Mouse (Mus musculus) adrenal gland, adult 18-20 months (tissue): ENCODE results near the gene Bfsp1. TPM values are rescaled to one million over a fixed set of nuclear protein-coding genes. Genes with fewer than 3 reads are reported as not detected.

Experiments used
- DNase-seq, 2 experiments: peaks; one replicate each; pipeline ENCODE4 v3.0.0; 2021 to 2022; ENCODE audit warnings: low spot score in 2 of 2
- total RNA-seq, 2 experiments: library from RNA; stranded (reverse); gene quantifications; 1 replicate in 1 of 2; 2 replicates in 1 of 2; pipeline ENCODE4 v1.2.3; 2021

The Bfsp1 gene
- total RNA-seq, 2 experiments from 2014 or later = 0.36 to 0.51 TPM

- DNase-seq = no peak
These were observed 3.8 kb downstream of the Bfsp1 start for GRCm38 (mm10) chr2:143859166-143859565.

- DNase-seq = no peak
These were observed 9.5 kb downstream of the Bfsp1 start for GRCm38 (mm10) chr2:143853447-143853846.

GRCm38 (mm10) chr2:143852295-143853275, 10.4 kb downstream of the Bfsp1 start:
- no peak for DNase-seq

GRCm38 (mm10) chr2:143851354-143852221, 11.4 kb downstream of the Bfsp1 start:
- DNase-seq = no peak

- no peak for DNase-seq
These were observed 15.7 kb downstream of the Bfsp1 start for GRCm38 (mm10) chr2:143847291-143847690.

- peak; percentile 17 to 28 for DNase-seq
These were observed 16.2 kb downstream of the Bfsp1 start for GRCm38 (mm10) chr2:143846799-143847198.

- DNase-seq = no peak
These were observed 18.2 kb downstream of the Bfsp1 start for GRCm38 (mm10) chr2:143844779-143845178.

- no peak for DNase-seq
These were observed 21.4 kb downstream of the Bfsp1 start for GRCm38 (mm10) chr2:143841536-143841935.

- DNase-seq = no peak
These were observed 22.1 kb downstream of the Bfsp1 start for GRCm38 (mm10) chr2:143840895-143841294.

- DNase-seq = no peak
These were observed 23.5 kb downstream of the Bfsp1 start for GRCm38 (mm10) chr2:143839458-143839857.

- no peak for DNase-seq
These were observed 24.3 kb downstream of the Bfsp1 start for GRCm38 (mm10) chr2:143838698-143839097.

- DNase-seq = peak; percentile 54 to 66
These were observed 25.7 kb downstream of the Bfsp1 start for GRCm38 (mm10) chr2:143837291-143837701.

- no peak for DNase-seq
These were observed 27.2 kb downstream of the Bfsp1 start for GRCm38 (mm10) chr2:143835820-143836219.

- no peak for DNase-seq
These were observed 28.9 kb downstream of the Bfsp1 start for GRCm38 (mm10) chr2:143834082-143834481.

- DNase-seq = no peak
These were observed 30.3 kb downstream of the Bfsp1 start for GRCm38 (mm10) chr2:143832721-143833120.

GRCm38 (mm10) chr2:143831645-143832044, 31.3 kb downstream of the Bfsp1 start:
- no peak for DNase-seq

GRCm38 (mm10) chr2:143813461-143813860, 49.5 kb downstream of the Bfsp1 start:
- DNase-seq = no peak

GRCm38 (mm10) chr2:143812262-143812661, 50.7 kb downstream of the Bfsp1 start:
- DNase-seq = no peak

- no peak for DNase-seq
These were observed 54.2 kb downstream of the Bfsp1 start for GRCm38 (mm10) chr2:143808789-143809188.

GRCm38 (mm10) chr2:143806924-143807664, 55.9 kb downstream of the Bfsp1 start:
- DNase-seq = no peak
